Mouse (Mus musculus) right cerebral cortex, postnatal 25 days (tissue): ENCODE results near the gene Mthfd1l.

ENCODE experiments used
- DNase-seq: peaks from one replicate; pipeline ENCODE4 v3.0.0; 2022

Mthfd1l gene

DNA sequence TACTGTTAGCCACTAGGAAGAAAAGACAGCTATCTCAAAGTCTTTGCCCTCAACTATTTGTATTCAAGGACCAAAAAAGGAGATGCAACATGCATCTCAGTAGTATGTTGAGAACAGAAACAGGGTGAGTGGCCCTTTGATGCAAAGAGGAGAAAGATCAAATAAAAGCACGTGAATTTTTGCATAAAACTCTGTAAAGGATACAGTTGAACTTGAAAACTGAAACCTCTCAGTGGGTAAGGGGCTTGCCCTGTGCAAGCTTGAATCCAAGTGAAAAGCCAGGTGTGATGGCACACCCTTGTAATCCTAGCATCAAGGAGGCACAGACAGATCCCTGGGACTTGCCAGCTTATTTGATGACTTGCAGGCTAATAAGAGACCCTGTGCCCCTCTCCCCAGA is 151.2 kb downstream of the Mthfd1l start:
- DNase-seq: no peak

- no peak for DNase-seq
Measured at GRCm38 (mm10) chr10:4125232-4125631, 152.3 kb downstream of the Mthfd1l start.

DNA sequence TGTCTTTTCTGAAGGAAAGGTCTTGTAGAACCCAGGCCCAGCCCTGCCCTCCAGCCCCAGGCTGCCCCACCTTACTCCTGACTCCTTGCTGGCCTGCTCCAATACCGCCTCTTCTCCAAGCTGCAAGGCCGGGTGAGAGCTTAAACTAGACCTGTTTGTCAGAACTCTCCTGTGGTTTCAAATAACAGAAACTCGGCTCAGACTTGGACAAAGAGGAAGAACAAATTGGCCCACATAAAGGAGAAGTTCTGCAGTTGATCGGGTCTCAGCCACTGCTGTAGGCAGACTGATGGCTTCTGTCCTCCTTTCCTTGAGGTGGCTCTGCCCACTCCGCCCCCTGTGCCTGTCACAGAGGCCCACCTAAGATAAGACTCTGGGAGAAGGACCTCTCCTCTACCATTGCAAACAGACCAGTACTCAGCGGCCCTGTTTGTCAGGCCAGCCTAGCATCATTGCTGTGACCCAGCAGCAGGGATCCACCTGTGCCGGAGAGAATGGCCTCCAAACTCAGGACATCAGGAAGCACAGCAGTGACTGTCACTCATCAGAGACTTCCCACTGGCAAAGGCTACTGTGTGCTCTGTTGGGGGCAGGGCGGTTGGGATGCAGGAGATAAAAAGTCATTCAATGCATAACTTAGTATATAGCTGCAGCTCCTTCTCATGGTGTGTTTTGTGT is 153.6 kb downstream of the Mthfd1l start:
- no peak for DNase-seq

GRCm38 (mm10) chr10:4128411-4128810 is 155.5 kb downstream of the Mthfd1l start:
- DNase-seq: no peak

- DNase-seq: no peak
Measured at GRCm38 (mm10) chr10:4128915-4129314, 156.0 kb downstream of the Mthfd1l start.

GRCm38 (mm10) chr10:4129461-4129860 is 156.5 kb downstream of the Mthfd1l start:
- DNase-seq: no peak

- no peak for DNase-seq
Measured at GRCm38 (mm10) chr10:4130034-4130607, 157.2 kb downstream of the Mthfd1l start.

- DNase-seq: no peak
Measured at GRCm38 (mm10) chr10:4132735-4133134, 159.8 kb downstream of the Mthfd1l start.

- no peak for DNase-seq
Measured at GRCm38 (mm10) chr10:4135100-4135764, 162.3 kb downstream of the Mthfd1l start.

- DNase-seq: no peak
Measured at GRCm38 (mm10) chr10:4139531-4139930, 166.6 kb downstream of the Mthfd1l start.

- no peak for DNase-seq
Measured at GRCm38 (mm10) chr10:4141689-4142088, 168.8 kb downstream of the Mthfd1l start.

- no peak for DNase-seq
Measured at GRCm38 (mm10) chr10:4142816-4143215, 169.9 kb downstream of the Mthfd1l start.

DNA sequence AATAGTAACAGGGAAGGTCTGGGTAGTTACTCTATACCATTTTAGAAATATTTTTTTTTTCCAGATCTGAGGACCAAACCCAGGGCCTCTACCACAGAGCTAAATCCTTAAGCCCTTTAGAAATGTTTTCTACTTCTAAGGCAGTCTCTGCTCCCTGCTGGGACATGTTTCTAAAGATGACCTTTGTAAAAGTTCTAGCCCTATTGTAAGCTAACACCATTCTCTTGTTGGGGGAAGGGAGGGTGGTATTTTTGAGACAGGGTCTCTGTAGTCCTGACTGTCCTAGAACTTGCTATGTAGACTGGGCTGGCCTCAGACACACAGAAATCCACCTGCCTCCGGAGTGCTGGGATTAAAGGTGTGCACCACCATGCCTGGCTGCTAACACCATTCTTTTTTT is 170.5 kb downstream of the Mthfd1l start:
- no peak for DNase-seq

DNA sequence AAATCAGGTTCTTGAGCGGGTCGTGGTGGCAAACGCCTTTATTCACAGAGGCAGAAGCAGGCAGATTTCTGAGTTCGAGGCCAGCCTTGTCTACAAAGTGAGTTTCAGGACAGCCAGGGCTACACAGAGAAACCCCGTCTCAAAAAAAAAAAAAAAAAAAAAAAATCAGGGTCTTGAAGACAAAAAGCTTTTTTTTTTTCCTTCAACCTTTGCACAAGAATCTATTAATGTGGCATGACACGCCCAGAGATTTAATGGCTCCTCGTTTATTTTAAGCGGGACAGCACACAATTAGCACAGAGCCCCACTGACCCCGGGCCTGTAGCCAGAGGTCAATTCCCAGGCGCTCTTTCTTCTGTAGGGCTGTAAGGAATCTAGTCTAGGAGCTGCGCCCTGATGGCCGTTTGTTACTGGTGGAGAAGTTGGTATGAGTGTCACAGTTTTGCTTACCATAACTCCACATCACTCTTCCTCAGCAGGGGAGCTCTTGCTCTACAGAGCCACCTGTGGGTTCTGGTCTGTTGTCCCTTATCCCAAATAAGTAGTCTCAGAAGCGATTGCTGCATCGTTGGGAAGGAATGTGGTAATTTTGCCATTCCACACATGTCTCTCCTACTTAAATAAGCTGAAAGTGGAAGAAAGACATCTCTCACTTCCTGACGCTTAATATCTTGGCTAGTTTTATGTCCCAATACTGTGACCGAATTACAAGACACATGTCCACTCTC is 172.3 kb downstream of the Mthfd1l start:
- DNase-seq: no peak

- DNase-seq: no peak
Measured at GRCm38 (mm10) chr10:4146947-4147346, 174.0 kb downstream of the Mthfd1l start.

DNA sequence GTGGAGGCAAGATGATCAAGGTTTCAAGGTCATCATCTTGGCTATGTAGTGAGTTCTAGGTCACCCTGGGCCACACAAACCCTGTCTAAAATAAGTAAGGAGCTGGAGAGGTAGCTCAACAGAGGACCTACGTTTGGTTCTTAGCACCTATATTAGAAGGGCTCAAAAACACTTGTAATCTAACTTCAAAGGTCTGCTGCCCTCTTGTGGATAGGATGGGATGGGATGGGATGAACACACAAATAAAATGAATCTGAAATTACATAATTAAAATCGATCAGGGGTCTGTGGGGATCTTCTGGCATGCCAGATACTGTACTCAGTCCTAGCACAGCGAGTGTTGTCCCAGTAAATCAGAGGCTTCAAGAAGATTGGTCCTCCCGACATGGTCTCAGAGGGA is 178.2 kb downstream of the Mthfd1l start:
- no peak for DNase-seq

- no peak for DNase-seq
Measured at GRCm38 (mm10) chr10:4151862-4152776, 179.2 kb downstream of the Mthfd1l start.

DNA sequence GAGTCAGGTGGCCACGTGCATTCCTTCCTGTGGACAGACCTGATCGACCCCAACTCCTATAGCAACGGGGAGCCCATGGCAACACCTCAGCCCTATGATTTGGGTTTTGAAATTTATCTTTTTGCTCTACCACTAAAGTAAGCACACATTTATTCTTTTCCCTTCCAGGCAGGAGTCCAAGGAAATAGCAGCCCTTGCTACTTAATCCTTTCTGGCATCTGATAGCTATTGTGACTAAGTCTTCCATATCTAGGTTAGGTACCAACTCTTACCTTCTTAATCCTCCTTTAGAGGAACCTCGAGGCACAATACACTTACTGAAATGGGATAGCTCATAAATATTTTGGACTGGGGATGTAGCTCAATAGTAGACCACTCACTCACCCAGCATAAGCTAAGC is 180.1 kb downstream of the Mthfd1l start:
- DNase-seq: no peak

DNA sequence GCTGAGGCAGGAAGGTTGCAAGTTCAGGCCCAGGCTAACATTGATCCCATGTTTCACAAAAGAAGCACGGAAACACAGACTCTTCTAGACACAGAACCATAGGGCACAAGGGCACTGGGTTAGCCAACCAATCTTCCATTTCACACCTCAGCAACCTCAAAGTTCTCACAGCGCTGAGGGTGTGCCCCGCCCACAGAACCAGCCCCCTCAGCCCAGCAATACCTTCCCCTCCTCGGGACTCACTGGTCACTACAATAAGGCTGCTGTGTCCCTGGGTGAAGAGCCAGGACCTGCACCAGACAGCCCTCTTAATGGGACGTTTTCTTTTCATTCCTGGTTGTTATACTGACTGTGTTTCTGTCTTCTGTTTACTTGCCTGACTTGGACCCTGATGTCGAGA is 181.1 kb downstream of the Mthfd1l start:
- DNase-seq: no peak

DNA sequence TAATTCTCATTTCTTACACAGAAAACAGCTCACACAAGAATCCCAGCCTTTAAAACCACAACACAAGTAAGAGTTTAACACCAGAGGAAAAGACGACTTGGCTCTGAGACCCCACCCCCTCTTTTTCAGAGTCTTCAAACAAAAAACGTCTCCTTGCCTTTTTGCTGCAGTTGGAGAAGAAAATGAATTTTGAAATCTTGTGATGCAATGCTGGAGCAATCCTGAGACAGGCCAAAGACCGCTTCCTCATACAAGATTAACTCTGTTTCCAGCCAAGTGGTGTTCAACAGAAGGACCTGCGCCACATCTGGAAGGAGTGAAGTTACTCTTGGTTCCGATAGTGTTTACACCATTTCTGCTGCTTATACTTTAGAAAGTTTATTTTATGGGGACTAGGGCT is 182.6 kb downstream of the Mthfd1l start:
- DNase-seq: no peak

DNA sequence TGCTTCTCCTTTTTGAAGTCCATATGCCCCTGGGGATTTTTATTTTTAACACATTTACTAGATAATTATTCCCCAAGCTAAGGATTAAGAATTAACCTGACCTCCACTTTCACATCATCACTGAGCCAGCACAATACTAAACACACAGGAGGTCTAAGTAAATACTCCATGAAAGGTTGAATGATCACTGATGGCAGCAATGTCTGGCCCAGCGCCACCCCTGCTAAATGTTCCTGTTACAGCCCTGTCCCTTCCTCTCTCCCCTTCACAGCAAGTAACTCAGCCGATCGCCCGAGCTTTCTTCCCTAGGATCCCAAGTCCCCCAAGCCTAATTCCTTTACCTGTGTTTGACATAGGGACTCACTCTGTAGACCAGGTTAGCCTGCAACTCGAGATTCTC is 185.6 kb downstream of the Mthfd1l start:
- DNase-seq: no peak

DNA sequence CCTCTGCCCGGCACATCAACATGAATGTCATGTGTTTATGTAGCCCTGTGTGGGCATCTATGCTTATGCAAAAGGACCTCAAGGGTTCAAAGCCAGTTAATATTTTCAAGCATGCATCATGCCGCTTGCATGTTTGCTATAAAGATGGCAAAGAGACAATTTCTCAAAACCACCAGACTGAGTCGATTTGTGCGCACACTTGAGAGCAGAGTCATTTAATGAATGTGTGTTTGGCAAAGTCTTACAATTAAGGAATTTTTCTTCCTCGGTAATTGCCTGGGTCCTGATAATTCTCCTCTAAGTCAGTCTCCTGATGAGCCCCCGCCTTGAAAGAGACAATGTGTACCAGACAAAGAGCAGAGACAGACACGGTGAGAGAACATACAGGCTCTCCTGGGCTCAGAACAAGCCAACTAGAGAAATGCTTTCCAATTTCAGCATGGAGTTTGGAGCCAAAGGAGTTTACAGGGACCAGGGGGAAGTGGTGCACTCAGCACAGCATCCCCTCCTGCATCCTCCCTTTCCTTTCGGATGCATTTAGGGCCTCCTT is 186.7 kb downstream of the Mthfd1l start:
- no peak for DNase-seq
